Mouse (Mus musculus) hindbrain, embryonic 11.5 days (tissue): ENCODE measurements at regions not wholly inside any gene's neighbourhood (a gene's known extent, or its start where the extent isn't known, plus 50 kb on each side); places are given as distances from the start of the nearest gene placed in this dataset.

ENCODE experiments used
- ATAC-seq: fragments of 200-750 bp; cut with Nextera tagmentation; 2 replicates; pipeline ENCODE4 v1.8.0; 2017; ENCODE audit warnings: mild to moderate bottlenecking, moderate TSS enrichment, moderate library complexity; ENCODE audit not compliant: low FRiP score
- DNase-seq: peaks from one replicate; pipeline ENCODE4 v3.0.0-alpha.2; 2015; ENCODE audit warnings: low spot score
- H3K27ac ChIP-seq: fragments of 300-500 bp; sonication (generic); 2 replicates; pipeline ENCODE4 v1.5.1; 2014; ENCODE audit warnings: mild to moderate bottlenecking, low read depth, low read length
- H3K27me3 ChIP-seq: fragments of 300-500 bp; sonication (generic); 2 replicates; pipeline ENCODE4 v1.6.1; 2014; ENCODE audit warnings: mild to moderate bottlenecking, low read length, moderate library complexity, mixed read lengths; ENCODE audit not compliant: control insufficient read depth, insufficient read depth
- H3K36me3 ChIP-seq: fragments of 300-500 bp; sonication (generic); 2 replicates; pipeline ENCODE4 v1.6.1; 2014; ENCODE audit warnings: mild to moderate bottlenecking, low read length, moderate library complexity, mixed read lengths; ENCODE audit not compliant: control insufficient read depth, insufficient read depth
- H3K4me1 ChIP-seq: fragments of 300-500 bp; sonication (generic); replicated peaks from 2 replicates; pipeline ENCODE4 v1.6.1; 2014; ENCODE audit warnings: low read length, mixed read lengths; ENCODE audit not compliant: control insufficient read depth, insufficient read depth
- H3K4me2 ChIP-seq: fragments of 300-500 bp; sonication (generic); replicated peaks from 2 replicates; pipeline ENCODE4 v1.6.1; 2014; ENCODE audit warnings: mild to moderate bottlenecking, low read depth, low read length
- H3K4me3 ChIP-seq: fragments of 300-500 bp; sonication (generic); 2 replicates; pipeline ENCODE4 v1.5.1; 2014; ENCODE audit warnings: low read depth, low read length
- H3K9ac ChIP-seq: fragments of 300-500 bp; sonication (generic); 2 replicates; pipeline ENCODE4 v1.6.1; 2014; ENCODE audit warnings: low read depth, low read length
- H3K9me3 ChIP-seq: fragments of 300-500 bp; sonication (generic); 2 replicates; pipeline ENCODE4 v1.6.1; 2016; ENCODE audit warnings: low read length; ENCODE audit not compliant: control insufficient read depth
- WGBS: fragments of 180-500 bp; shearing (Covaris S2); extraction: QIAGEN DNeasy Blood & Tissue Kit; methylation state at CpG from one replicate; pipeline ENCODE4 v1.1.7; 2014; 5-methylcytosine and 5-hydroxymethylcytosine counted together

DNA sequence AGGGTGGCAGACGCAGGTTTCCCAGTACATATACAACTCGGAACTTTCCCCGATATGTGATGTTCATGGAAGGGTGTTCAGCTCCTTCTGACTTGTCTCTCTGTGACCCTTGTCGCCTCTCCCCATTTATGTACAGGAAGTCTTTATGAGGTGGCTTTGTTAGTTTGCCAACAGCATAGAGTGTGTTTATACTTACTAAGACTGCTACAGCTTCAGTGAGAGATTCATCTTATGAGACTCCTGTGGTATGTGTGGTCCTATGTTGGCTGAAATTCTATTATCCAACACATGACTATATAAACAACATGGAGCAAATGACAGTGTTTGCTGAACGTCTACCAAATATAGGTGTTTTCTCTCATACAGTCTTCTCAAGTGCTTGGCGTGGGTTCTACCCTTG lies 664.5 kb downstream of the Hs3st4 start:
- DNase-seq (no peak), ATAC-seq (no peak)
- Histone ChIP-seq H3K27ac (no peak overlapping the region), H3K9me3 (no peaks in the 10 kb centered on the region), H3K4me1 (no peaks in the 10 kb centered on the region), H3K4me2 (no peak overlapping the region), H3K36me3 (no peaks in the 10 kb centered on the region), H3K4me3 (no peak overlapping the region), H3K27me3 (no peaks in the 10 kb centered on the region), H3K9ac (no peak overlapping the region)
- 91% methylated on average over 6 of the region's 6 CpGs for WGBS

DNA sequence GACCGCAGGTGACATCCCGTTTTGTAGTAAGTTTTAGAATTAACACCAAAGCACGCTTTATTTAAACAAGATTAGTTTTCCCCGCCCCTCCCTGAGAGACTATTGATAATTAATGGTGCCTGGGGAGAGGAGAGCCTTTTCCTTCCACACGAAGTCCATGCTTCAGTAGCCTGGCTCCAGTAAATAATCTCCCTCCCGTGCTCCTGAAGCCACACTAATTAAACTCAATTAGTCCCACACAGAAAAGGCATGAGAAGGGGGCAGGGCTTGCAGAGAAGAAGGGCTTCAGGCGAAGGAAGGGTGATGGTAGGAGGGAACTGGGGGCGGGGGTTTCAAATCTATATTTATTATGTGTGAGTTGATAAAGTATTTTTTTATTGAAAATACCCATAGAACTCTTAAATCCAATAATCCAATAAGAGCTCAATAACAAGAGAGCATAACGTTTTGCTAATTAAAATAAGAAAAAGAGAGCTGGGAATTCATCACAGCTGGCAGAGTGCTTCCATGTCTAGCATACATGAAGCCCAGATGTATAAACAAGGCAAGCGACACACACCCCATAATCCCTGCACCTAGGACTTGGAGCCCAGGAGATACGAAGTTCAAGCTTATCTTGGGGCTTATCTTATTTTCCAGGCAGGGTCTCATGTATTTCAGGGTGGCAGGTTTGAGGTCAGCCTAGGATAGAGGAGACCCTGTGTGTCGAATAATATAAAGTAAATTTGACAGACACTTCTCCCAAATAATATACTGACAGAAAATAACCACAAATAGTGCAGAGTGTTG lies 684.7 kb downstream of the Hs3st4 start:
- no peaks in the 10 kb centered on the region for H3K36me3 ChIP-seq
- 0 out of 2 replicates have a peak, but pooled peaks cover 2% of the 10 kb centered on the region for H3K4me1 ChIP-seq
- H3K27ac ChIP-seq: no peak overlapping the region
- H3K9ac ChIP-seq: no peak overlapping the region
- 41% methylated on average over 12 of the region's 12 CpGs for WGBS
- H3K4me3 ChIP-seq: no peak overlapping the region
- DNase-seq: no peak
- no peaks in the 10 kb centered on the region for H3K27me3 ChIP-seq
- no peak for ATAC-seq
- no peaks in the 10 kb centered on the region for H3K9me3 ChIP-seq
- H3K4me2 ChIP-seq: no peak overlapping the region

DNA sequence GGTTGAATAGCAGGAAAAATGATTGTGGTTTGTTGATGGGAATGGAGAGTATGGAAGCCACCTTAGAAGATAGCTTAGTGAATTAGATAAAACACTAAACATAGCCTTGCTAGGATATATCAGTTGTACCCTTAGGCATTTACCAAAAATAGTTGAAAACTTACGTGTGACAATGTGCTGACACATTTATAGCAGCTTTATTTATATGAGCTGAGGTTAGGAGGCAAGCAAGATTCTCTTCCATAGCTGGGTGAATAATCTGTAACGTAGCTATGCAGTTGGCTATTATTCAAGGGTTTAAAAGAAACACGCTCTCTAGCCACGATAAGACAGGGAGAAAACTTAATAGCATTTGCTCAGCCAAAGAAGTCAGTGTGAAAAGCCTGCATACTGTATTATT lies 685.4 kb downstream of the Hs3st4 start:
- ATAC-seq (no peak), DNase-seq (no peak)
- Histone ChIP-seq H3K4me3 (no peak overlapping the region), H3K9me3 (no peaks in the 10 kb centered on the region), H3K4me1 (0 out of 2 replicates have a peak, but pooled peaks cover 2% of the 10 kb centered on the region), H3K27me3 (no peaks in the 10 kb centered on the region), H3K4me2 (no peak overlapping the region), H3K9ac (no peak overlapping the region), H3K36me3 (no peaks in the 10 kb centered on the region), H3K27ac (no peak overlapping the region)
- WGBS: 81% methylated on average over 4 of the region's 4 CpGs

DNA sequence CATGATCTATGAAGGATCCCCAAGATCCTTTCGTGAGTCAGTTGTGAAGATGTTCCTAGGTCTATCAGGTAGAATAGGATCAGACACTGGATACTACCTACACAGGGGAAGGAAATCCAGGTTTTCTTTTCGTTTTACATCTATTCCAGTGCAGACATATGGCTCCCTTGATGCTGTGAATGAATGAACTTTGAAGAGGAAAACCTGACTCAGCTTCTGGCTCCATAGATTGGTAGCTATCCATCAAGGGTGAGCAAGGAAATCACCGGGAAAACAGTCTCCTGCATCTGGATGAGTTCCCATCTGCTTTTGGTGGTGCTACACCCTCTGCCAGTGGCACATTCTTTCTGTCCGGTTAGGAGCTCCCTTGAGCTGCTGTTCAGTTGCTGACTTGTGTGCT lies 687.8 kb downstream of the Hs3st4 start:
- ATAC-seq (no peak), DNase-seq (no peak)
- Histone ChIP-seq H3K4me3 (no peak overlapping the region), H3K9ac (no peak overlapping the region), H3K9me3 (no peaks in the 10 kb centered on the region), H3K4me1 (0 out of 2 replicates have a peak, but pooled peaks cover 2% of the 10 kb centered on the region), H3K4me2 (no peak overlapping the region), H3K27ac (no peak overlapping the region), H3K27me3 (no peaks in the 10 kb centered on the region), H3K36me3 (no peaks in the 10 kb centered on the region)
- WGBS: 84% methylated on average over 4 of the region's 4 CpGs

DNA sequence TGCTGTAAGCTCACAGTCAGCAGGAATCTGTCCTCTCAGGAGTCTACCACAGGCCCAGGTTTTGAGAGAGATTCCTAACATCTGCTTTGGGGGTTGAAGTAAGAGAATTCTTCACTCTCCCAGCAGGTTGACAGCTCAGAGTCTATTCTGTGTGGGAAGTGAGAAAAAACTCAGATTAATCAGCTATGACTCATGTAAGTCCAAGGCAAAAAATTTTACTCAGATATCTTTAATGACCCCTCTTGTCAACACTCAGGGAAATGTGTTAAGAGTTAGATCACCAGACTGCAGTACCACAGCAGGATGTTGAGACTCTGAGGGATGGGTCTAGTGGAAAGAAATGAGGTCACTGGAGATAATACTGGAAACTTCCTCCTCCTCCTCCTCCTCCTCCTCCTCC lies 688.4 kb downstream of the Hs3st4 start:
- ATAC-seq (no peak), DNase-seq (no peak)
- Histone ChIP-seq H3K4me1 (0 out of 2 replicates have a peak, but pooled peaks cover 2% of the 10 kb centered on the region), H3K27me3 (no peaks in the 10 kb centered on the region), H3K36me3 (no peaks in the 10 kb centered on the region), H3K27ac (no peak overlapping the region), H3K4me2 (no peak overlapping the region), H3K9me3 (no peaks in the 10 kb centered on the region), H3K4me3 (no peak overlapping the region), H3K9ac (no peak overlapping the region)

DNA sequence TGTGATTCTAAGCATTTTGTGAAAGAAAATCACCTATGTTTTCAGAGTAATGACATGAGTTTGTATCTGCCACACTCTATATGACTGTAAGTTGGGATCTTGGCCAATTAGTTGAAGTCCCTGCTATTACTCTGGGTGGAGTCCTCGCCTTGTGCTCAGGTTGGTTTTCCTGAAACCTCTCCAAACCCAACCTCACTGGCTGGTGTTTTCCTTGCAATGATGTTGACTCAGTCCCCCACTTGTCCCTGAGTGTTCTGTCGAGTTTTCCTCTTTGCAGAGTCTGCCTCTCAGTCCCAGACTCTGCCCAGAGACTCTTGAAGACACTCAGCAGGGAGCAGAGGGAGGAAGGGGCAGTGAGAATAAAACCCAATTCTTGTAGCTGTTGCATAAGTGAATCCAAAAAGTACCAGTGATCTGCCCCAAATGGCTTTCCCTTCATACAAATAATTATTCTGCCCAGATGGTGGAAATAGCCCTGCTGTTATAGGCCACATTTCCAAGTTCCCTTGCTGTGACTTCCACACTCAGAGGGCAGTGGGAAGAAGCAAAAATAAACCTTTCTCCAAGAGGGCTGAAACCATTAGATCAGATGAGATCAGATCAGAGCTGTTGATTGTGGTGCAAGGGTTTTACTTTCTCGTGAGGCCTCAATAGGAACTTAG lies 694.3 kb downstream of the Hs3st4 start:
- DNase-seq (no peak), ATAC-seq (no peak)
- Histone ChIP-seq H3K27ac (no peak overlapping the region), H3K4me2 (no peak overlapping the region), H3K4me3 (no peak overlapping the region), H3K4me1 (no peaks in the 10 kb centered on the region), H3K9me3 (no peaks in the 10 kb centered on the region), H3K27me3 (no peaks in the 10 kb centered on the region), H3K36me3 (no peaks in the 10 kb centered on the region), H3K9ac (no peak overlapping the region)
- 61% methylated on average over 3 of the region's 3 CpGs for WGBS

DNA sequence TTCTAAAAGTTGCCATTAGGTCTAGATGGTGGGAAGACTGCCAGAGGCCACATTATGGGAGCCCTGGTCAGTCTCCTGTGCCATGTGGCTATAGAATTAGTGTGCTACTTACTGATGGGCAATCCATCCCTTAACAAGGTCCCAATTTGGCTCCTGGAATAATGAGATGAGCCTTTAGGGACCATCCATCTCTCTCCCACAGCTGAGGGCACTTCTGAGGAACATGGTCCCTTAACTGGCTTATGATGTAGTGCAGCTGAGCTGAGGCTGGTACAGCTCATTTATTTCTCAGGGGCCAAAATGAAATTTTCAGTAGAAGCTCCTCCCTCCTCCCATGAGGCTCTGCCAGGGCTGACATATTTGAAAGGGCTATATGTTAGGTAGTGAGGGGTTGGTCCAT lies 697.9 kb downstream of the Hs3st4 start:
- H3K27me3 ChIP-seq: no peaks in the 10 kb centered on the region
- no peak overlapping the region for H3K4me3 ChIP-seq
- no peaks in the 10 kb centered on the region for H3K9me3 ChIP-seq
- H3K9ac ChIP-seq: no peak overlapping the region
- DNase-seq (no peak), ATAC-seq (no peak)
- H3K27ac ChIP-seq: no peak overlapping the region
- H3K4me1 ChIP-seq: no peaks in the 10 kb centered on the region
- no peaks in the 10 kb centered on the region for H3K36me3 ChIP-seq
- no peak overlapping the region for H3K4me2 ChIP-seq

DNA sequence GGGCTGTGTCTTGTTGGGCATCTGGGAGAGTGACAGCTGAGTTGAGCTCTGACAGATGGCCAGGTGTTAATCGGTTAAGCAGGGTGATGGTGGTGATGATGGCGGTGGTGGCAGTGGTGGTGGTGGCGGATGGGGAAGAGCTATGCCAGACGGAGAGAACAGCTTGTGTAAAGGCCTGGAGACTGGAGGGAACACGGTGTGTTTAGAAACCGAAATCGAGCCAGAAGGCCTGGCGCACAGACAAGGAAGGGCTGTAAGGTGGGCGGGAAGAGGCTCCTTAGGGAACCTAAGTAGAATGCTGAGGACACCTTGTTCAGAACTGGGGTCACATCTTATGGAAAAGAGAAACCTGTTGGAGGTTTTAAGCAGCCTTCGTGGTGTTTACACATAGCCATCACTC lies 698.5 kb downstream of the Hs3st4 start:
- no peaks in the 10 kb centered on the region for H3K9me3 ChIP-seq

DNA sequence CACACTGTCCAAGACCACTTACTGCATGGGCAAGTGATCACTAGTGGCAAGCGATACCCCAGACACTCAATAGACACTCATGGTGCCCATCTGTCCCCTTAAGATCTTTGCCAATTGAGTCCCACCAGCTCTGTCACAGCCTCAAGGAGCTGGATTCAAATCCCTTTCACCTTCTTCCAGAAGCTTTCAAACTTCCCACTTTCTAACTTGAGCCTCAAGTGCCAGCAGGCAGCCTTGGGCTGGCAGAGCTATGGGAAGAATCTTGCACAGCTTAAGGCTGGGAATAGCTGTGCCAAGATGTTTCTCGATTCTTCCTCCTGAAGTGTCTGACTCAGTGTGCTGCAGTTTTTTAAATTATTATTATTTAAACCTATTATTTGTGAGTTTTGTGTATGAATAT lies 699.2 kb downstream of the Hs3st4 start:
- Histone ChIP-seq H3K4me3 (no peak overlapping the region), H3K4me1 (no peaks in the 10 kb centered on the region), H3K4me2 (no peak overlapping the region), H3K9ac (no peak overlapping the region), H3K27me3 (no peaks in the 10 kb centered on the region), H3K9me3 (no peaks in the 10 kb centered on the region), H3K36me3 (no peaks in the 10 kb centered on the region), H3K27ac (no peak overlapping the region)
- DNase-seq (no peak), ATAC-seq (no peak)
- 96% methylated on average over 2 of the region's 2 CpGs for WGBS

More for the DNA sequence above, 698.5 kb downstream of the Hs3st4 start:
- no peaks in the 10 kb centered on the region for H3K36me3 ChIP-seq
- H3K27me3 ChIP-seq: no peaks in the 10 kb centered on the region
- 85% methylated on average over 10 of the region's 10 CpGs for WGBS
- H3K4me1 ChIP-seq: no peaks in the 10 kb centered on the region
- no peak overlapping the region for H3K9ac ChIP-seq
- DNase-seq: no peak
- H3K4me3 ChIP-seq: no peak overlapping the region
- no peak overlapping the region for H3K27ac ChIP-seq
- ATAC-seq: no peak
- no peak overlapping the region for H3K4me2 ChIP-seq
